Mouse (Mus musculus) brain, adult 2 months (tissue): ENCODE results near the gene Efl1.
"Not testable (repeated sequence)": the region's sequence is repeated elsewhere in the genome, so short reads cannot be mapped to it uniquely, and the experiment has no call there.

Source experiments
- DNase-seq: peaks from one replicate; pipeline ENCODE4 v3.0.0; 2011; ENCODE audit warnings: low read depth, low spot score

Gene Efl1

DNA sequence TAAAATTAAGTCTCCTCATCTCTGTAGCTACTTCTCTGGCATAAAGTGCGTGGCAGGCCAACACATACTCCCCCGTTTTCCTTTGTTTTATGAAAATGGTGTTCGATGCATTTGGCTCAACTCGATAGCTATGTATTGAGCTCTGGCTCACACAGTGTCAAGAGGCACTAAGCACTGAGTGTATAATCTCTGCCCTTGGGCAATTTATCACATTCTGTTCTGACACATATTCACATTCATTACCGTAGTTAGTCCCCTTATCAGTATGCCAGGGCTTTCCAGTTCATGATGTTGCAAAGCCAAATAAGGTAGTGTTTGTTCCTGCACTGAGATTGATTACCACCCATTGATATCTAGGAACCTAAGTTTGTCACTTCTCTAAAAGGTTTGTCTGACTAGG, 71.3 kb downstream of the Efl1 start:
- no peak for DNase-seq

- no peak for DNase-seq
Observed at GRCm38 (mm10) chr7:82720501-82720900, 72.1 kb downstream of the Efl1 start.

- DNase-seq = no peak
Observed at GRCm38 (mm10) chr7:82720906-82721305, 72.5 kb downstream of the Efl1 start.

DNA sequence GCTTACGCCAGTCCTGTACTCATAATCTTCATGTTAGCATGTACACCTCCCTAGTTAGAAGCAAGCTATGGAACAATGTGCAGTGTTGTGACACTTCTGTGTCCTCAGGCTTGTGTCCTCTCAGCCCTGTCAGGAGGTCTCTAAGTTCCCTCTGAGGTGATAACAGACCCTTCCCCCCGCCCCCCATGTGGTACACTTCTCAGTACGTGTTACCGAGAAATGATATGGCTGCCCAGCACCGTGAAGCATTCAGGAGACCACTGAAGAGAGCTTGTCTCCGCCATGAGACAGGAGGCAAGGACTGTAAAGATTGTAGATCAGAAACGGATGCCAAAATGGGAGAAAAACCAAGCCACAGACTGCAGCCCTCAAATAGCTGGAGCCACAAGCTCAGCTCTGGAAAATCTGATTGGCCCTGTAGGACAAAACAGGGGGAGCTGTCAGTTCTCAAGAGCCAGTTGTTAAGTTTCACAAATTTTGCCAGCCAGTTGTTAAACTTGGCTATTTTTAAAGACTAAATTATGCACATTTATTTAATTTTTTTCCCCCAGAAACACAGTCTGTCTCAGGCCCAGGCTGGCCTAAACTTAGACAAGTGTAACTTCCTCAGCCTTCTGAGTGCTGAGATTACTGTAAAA, 74.2 kb downstream of the Efl1 start:
- peak; percentile 62 for DNase-seq

GRCm38 (mm10) chr7:82723151-82723871, 74.9 kb downstream of the Efl1 start:
- DNase-seq = no peak

- DNase-seq = no peak
Observed at GRCm38 (mm10) chr7:82724491-82724890, 76.1 kb downstream of the Efl1 start.

DNA sequence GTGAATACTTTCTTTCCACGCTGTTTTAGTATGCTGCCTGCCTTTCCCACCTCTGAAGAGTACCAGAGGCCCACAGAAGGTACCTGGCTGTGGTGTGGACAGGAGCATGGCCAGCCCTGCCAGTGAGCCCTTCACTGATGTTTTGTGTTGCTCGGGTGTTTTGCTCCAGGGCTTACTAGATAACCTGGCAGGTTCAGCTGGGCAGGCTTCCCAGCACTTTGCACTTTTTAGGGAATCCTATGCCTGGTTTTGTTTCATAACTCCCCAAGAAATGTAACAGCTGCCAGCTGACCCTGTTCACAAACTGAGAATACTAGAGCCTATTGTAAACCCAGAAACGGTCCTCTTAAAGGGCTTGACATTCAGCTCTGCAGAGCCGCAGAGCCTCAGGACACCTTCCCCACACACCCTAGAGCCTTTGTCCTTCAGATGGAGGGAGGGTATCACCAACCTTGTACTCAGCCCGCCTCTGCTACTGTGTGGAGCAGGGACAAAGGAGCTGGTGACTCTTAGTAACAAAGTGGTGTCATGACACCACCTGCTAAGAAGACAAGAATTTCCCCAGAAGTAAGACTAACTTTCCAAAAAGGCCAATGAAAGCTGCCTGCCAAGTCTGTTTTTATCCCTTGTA, 76.7 kb downstream of the Efl1 start:
- DNase-seq = no peak

DNA sequence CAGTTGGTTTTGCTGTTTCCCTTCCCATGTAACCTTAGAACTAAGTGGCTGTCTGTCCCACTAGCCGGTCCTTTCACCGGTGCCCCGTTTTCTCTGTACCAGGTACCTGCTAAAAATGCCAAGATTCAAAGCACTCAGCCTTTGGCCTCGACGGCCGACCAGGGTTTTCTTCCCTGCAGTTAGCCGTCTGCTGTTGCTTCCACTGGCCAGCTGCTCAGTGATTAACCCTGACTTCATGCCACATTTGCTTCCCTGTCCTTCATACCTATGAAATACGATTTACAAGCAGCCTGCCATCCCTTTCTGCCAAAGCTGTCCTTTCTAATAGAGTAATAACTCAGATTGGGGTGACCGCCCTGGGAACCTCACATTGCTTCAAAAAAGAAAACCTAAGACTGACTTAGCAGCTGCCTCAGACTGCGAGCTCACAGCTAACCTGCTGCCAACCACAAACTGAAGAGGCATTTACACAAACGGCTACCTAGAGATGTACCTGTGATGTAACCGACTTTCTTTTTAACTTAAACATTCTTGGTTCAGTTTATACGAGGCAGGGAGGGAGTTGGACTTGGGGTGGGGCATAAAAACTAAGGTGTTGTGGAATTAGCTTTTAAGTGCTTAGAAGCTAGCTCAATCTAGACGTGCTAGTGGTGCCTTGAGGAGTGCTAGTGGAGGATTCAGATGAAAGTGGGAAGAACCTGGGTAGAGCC, 77.5 kb downstream of the Efl1 start:
- DNase-seq = no peak

GRCm38 (mm10) chr7:82727066-82727465, 78.7 kb downstream of the Efl1 start:
- no peak for DNase-seq

GRCm38 (mm10) chr7:82729009-82729408, 80.6 kb downstream of the Efl1 start:
- not testable (repeated sequence) for DNase-seq

- DNase-seq = no peak
Observed at GRCm38 (mm10) chr7:82733118-82733517, 84.7 kb downstream of the Efl1 start.

- no peak for DNase-seq
Observed at GRCm38 (mm10) chr7:82733995-82734394, 85.6 kb downstream of the Efl1 start.

DNA sequence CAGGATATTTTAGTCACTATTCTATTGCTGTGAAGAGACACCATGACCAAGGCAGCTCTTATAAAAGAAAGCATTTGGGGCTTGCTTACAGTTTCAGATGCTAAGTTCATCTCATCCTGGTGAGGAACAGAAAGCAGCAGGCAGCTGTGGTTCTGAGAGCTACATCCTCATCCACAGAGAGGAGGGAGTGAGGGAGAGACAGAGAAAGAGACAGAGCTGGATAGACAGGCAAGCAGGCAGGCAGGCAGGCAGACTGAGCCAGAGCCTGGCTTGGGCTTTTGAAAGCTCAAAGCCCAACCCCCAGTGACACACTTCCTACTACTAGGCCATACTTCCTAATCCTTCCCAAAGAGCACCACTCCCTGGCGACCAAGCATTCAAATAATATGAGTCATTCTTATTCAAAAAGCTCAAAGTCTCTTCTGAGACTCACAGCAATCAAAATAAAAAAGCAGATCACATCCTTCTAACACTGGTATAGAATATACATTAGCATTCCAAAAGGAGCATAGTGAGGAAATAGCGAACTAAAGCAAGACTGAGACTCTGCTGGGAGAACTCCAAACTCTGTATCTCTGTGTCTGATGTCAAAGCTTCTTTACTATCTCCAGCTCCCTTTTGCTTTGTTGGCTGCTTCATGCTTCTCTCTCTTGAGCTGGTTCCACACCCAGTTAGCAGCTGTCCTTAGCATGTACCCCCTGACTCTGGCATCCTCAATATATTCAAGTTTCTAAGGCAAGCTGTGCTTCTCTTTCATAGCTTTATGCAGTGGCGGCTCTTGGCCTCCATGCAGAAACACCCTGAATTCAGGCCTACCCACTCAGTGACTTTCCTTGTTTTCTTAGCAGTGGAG, 86.6 kb downstream of the Efl1 start:
- DNase-seq = peak; percentile 50

DNA sequence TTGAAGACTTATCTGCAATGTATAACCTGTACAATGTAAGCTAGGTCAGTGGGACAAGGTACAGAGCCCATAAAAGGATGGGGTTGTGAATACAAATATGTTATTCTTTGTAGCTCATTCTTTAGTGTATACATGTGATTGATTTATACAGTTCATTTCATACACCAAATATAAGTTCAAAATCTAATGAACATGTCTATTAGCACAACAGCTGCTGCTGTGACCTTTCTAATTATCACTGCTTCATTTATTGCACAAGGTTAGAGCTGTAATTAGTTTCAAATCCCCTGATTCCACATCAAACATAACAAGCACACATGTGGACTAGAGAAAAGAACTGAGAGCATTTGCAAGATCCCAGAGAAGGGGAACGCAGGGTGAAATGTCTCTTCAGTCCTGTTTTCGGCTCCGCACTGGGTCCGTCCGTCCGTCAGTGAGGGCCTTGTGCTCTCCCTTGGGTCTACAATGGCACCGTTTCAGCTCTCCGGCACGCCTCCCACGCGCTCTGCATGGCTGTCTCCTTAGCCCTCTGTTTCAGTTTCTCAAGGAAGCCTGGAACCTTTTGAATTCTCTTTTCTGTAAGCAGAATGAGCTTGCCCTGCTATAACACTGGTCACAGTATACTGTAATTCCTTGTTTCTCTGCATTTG, 94.8 kb downstream of the Efl1 start:
- DNase-seq = peak; percentile 52

DNA sequence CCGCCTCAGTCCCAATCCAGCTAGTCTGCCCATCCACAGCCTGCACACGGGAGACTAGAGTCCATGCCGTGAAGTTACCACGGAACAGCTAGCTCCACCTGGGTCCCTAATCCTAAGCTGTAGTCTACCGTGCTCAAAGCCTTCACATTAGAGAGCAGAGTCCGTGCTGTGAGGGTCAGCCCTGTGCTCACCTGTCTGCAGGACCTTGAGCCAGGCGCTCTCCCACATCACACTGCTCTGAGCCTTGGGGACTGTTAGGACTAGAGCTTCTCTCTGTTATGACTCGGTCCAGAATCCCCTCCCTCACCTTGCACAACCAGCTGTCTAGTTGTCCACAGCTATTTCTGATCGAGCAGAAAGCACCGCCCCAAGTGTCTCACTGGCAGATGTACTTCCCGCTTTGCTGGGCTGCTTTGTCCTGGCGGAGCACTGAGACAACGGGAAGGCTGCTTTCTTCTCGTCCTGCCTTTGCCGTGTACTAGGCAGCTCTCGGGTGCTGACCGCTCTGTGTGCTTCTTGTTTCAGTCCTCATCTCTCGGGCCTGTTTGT, 95.8 kb downstream of the Efl1 start:
- peak; percentile 30 for DNase-seq

- DNase-seq = no peak
Observed at GRCm38 (mm10) chr7:82748812-82749211, 100.4 kb downstream of the Efl1 start.

DNA sequence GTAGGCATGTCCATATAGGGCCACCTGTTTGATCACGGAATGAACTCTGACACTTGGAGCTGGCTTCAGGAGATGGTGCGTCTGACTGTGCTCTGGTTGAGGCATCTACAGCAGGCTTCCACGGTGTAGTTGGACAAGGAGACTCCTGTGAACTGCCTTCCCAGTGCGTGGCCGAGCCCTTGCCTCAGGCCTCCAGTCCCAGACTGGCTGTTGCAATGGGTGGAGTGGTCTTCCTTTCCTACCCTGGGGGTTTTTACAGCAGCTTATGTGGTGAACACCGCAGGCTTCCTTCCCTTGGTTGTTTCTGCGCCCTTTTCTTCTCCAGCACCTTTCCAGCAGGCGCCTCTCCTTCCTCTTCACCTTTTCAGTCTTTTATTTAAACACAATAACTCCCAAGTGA, 100.8 kb downstream of the Efl1 start:
- DNase-seq = no peak

GRCm38 (mm10) chr7:82752171-82753085, 104.0 kb downstream of the Efl1 start:
- DNase-seq = no peak

GRCm38 (mm10) chr7:82755602-82756155, 107.3 kb downstream of the Efl1 start:
- no peak for DNase-seq
